Mouse (Mus musculus): ENCODE results near the gene Arntl2.

GRCm38 (mm10) chr6:146838366-146838765 is 42.5 kb downstream of the Arntl2 start:
- TF ChIP-seq POLR2A (IDR thresholded peaks at IDR 0.05; ENCODE audit: low read depth, low read length) (no peak), CTCF (IDR thresholded peaks at IDR 0.05; ENCODE audit: borderline replicate concordance, insufficient read depth, low read length) (no peak)
